Mouse (Mus musculus): Measurements from ENCODE around the gene Olfr392. TPM values are rescaled to one million over a fixed set of nuclear protein-coding genes. Genes with fewer than 3 reads are reported as not detected.

Gene Olfr392
- not detected for total RNA-seq (2021)
- long read RNA-seq, experiment 1, result 0 reads
- long read RNA-seq, experiment 2, result 0 reads

GRCm38 (mm10) chr11:73816949-73817348 is at the start of gene Olfr392:
Gene Olfr392 (minus strand): TSS chr11:73817049.
- no peak for DNase-seq
- intact Hi-C loops (cut with DNase I; ENCODE audit: low total_unique reads), result no loop called here

- no peak for DNase-seq
- intact Hi-C loops (cut with DNase I; ENCODE audit: low total_unique reads), result no loop called here
Observed at GRCm38 (mm10) chr11:73851354-73851753, 34.5 kb upstream of the Olfr392 start, which contains the start of gene Olfr393. Gene Olfr393 (minus strand): TSS chr11:73851454.

GRCm38 (mm10) chr11:73802952-73803351 is 13.9 kb downstream of the Olfr392 start, which contains the start of gene Olfr391-ps:
Gene Olfr391-ps (minus strand): TSS chr11:73803052.
- no peak for DNase-seq
- intact Hi-C loops (cut with DNase I; ENCODE audit: low total_unique reads), result no loop called here

GRCm38 (mm10) chr11:73782664-73783063 is 34.2 kb downstream of the Olfr392 start, which contains the start of gene Olfr390:
Gene Olfr390 (plus strand): TSS chr11:73782964.
- no peak for DNase-seq
- intact Hi-C loops (cut with DNase I; ENCODE audit: low total_unique reads), result no loop called here

- intact Hi-C loops (cut with DNase I; ENCODE audit: low total_unique reads), result no loop called here
- no peak for DNase-seq
Observed at GRCm38 (mm10) chr11:73780613-73781012, 36.2 kb downstream of the Olfr392 start, which contains the start of gene Olfr389. Gene Olfr389 (minus strand): TSS chr11:73780713.

Other genes starting within 250 kb of the Olfr392 start
- not detected for gene Olfr385, start 224.0 kb downstream of the Olfr392 start, total RNA-seq (2021)
- not detected for gene Olfr384, start 218.5 kb downstream of the Olfr392 start, total RNA-seq (2021)
- gene Zfp735, start 128.3 kb downstream of the Olfr392 start, total RNA-seq (2021), result not detected
- not detected for gene Olfr389, start 36.3 kb downstream of the Olfr392 start, total RNA-seq (2021)
- not detected for gene Olfr390, start 34.1 kb downstream of the Olfr392 start, total RNA-seq (2021)
- gene Olfr391-ps, start 14.0 kb downstream of the Olfr392 start, total RNA-seq (2021), result not detected
- gene Olfr393, start 34.4 kb upstream of the Olfr392 start, total RNA-seq (2021), result not detected
- not detected for gene Olfr394, start 73.7 kb upstream of the Olfr392 start, total RNA-seq (2021)
- gene Olfr395, start 92.2 kb upstream of the Olfr392 start, total RNA-seq (2021), result not detected
- gene Olfr23, start 119.6 kb upstream of the Olfr392 start, total RNA-seq (2021), result not detected
- not detected for gene Olfr397, start 143.8 kb upstream of the Olfr392 start, total RNA-seq (2021)
- gene Olfr398, start 173.4 kb upstream of the Olfr392 start, total RNA-seq (2021), result not detected
- not detected for gene Olfr139, start 239.5 kb upstream of the Olfr392 start, total RNA-seq (2021)
- gene Olfr399, start 239.6 kb upstream of the Olfr392 start, total RNA-seq (2021), result not detected

All from gastrocnemius, postnatal 14 days (tissue).